Mouse (Mus musculus): Measurements from ENCODE around the gene Gm13101. TPM values are rescaled to one million over a fixed set of nuclear protein-coding genes. Genes with fewer than 3 reads are reported as not detected.

Gene Gm13101
- not detected in 2 replicates for polyA plus RNA-seq (2015; fragmentation: Nextera tagmentation; extraction: Ambion mirVana)

DNA sequence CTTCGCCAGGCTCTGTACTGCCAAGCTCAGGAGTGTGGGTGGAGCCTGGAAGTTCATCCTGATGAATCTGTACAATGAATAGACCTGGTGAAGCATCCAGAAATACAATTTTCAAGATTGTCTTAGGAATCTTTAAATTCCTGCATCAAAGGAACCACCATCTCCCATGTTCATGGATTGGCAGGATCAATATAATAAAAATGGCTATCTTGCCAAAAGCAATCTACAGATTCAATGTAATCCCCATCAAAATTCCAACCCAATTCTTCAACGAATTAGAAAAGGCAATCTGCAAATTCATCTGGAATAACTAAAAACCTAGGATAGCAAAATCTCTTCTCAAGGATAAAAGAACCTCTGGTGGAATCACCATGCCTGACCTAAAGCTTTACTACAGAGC lies at the start of gene Gm13101:
Gene Gm13101 (minus strand): TSS at position 101 of the 400 bp plus-strand sequence.

DNA sequence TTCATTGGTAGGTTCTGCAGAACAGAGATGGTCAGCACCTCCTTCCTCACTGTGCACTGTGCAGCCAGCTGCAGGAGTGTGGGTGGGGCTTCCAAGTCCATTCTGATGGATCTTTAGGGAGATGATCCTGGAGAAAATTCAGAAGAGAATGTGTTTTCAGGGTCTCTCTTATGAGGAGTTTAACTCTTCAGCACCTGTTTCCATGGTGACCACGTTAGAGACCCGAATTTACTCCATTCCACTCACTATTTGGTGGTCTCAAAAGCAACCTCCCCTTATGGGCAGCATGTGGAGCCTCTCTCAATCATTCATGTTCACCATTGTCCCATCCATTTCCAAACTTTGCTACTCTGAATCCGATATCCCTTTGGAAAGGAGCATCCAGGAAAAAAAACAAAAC lies 27.5 kb upstream of the Gm13101 start, which contains the start of gene Pramef17:
Gene Pramef17 (minus strand): TSS at position 101 of the 400 bp plus-strand sequence.

DNA sequence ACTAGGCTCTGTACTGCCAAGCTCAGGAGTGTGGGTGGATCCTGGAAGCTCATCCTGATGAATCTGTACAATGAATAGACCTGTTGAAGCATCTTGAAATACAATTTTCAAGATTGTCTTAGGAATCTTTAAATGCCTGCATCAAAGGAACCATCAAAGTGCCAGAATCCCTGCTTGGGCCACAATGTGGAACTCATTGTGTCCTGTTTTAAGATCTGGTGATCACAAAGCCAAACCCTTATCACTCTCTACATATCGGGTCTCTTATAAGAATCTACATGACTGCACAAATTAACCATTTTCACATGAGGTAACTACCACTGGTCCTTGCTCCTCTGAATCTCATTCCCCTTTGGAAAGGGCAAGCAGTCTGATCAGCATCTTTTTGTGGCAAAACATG lies 15.8 kb downstream of the Gm13101 start, which contains the start of gene Pramef25:
Gene Pramef25 (minus strand): TSS at position 101 of the 400 bp plus-strand sequence.

Other genes starting within 250 kb of the Gm13101 start
- gene Gm13078, start 247.5 kb downstream of the Gm13101 start, polyA plus RNA-seq (2015; fragmentation: Nextera tagmentation; extraction: Ambion mirVana): not detected in 2 replicates
- gene Gm13023, start 177.6 kb downstream of the Gm13101 start, polyA plus RNA-seq (2015; fragmentation: Nextera tagmentation; extraction: Ambion mirVana): not detected in 2 replicates
- not detected in 2 replicates for gene Gm13084, start 150.9 kb downstream of the Gm13101 start, polyA plus RNA-seq (2015; fragmentation: Nextera tagmentation; extraction: Ambion mirVana)
- not detected in 2 replicates for gene Gm13103, start 120.5 kb downstream of the Gm13101 start, polyA plus RNA-seq (2015; fragmentation: Nextera tagmentation; extraction: Ambion mirVana)
- gene Pramef6, start 66.6 kb downstream of the Gm13101 start, polyA plus RNA-seq (2015; fragmentation: Nextera tagmentation; extraction: Ambion mirVana): not detected in 2 replicates
- not detected in 2 replicates for gene Pramef25, start 15.9 kb downstream of the Gm13101 start, polyA plus RNA-seq (2015; fragmentation: Nextera tagmentation; extraction: Ambion mirVana)
- gene Pramef17, start 27.4 kb upstream of the Gm13101 start, polyA plus RNA-seq (2015; fragmentation: Nextera tagmentation; extraction: Ambion mirVana): not detected in 2 replicates
- not detected in 2 replicates for gene Pramel4, start 92.2 kb upstream of the Gm13101 start, polyA plus RNA-seq (2015; fragmentation: Nextera tagmentation; extraction: Ambion mirVana)
- not detected in 2 replicates for gene Gm13102, start 139.5 kb upstream of the Gm13101 start, polyA plus RNA-seq (2015; fragmentation: Nextera tagmentation; extraction: Ambion mirVana)
- not detected in 2 replicates for gene Oog3, start 195.7 kb upstream of the Gm13101 start, polyA plus RNA-seq (2015; fragmentation: Nextera tagmentation; extraction: Ambion mirVana)
- not detected in 2 replicates for gene Oog2, start 223.8 kb upstream of the Gm13101 start, polyA plus RNA-seq (2015; fragmentation: Nextera tagmentation; extraction: Ambion mirVana)
- not detected in 2 replicates for gene C87977, start 246.4 kb upstream of the Gm13101 start, polyA plus RNA-seq (2015; fragmentation: Nextera tagmentation; extraction: Ambion mirVana)

All from skeletal muscle tissue, postnatal 0 days (tissue).